Mouse (Mus musculus) liver, adult 2 months (tissue): ENCODE data around the gene Zfp367. TPM values are rescaled to one million over a fixed set of nuclear protein-coding genes. Genes with fewer than 3 reads are reported as not detected.

Experiments used
- DNase-seq: peaks from one replicate; pipeline ENCODE4 v3.0.0-alpha.2; 2011; ENCODE audit warnings: low read depth, low spot score; ENCODE audit errors: extremely low read depth
- H3K27ac ChIP-seq: fragments of 200-500 bp; replicated peaks from 2 replicates; pipeline ENCODE4 v1.5.1; 2012; ENCODE audit warnings: low read depth, mild to moderate bottlenecking, control low read depth, inconsistent platforms, low read length; ENCODE audit not compliant: insufficient read depth
- H3K27me3 ChIP-seq: fragments of 200-500 bp; 2 replicates; pipeline ENCODE4 v1.6.1; 2012; ENCODE audit warnings: mild to moderate bottlenecking, moderate library complexity, low read length, inconsistent platforms; ENCODE audit not compliant: control insufficient read depth, insufficient read depth
- H3K36me3 ChIP-seq: fragments of 200-500 bp; 2 replicates; pipeline ENCODE4 v1.6.1; 2012; ENCODE audit warnings: low read length, inconsistent platforms; ENCODE audit not compliant: control insufficient read depth, insufficient read depth
- H3K4me1 ChIP-seq: fragments of 200-500 bp; 2 replicates; pipeline ENCODE4 v1.6.1; 2011; ENCODE audit warnings: low read length; ENCODE audit not compliant: control insufficient read depth, insufficient read depth
- H3K4me3 ChIP-seq: fragments of 200-500 bp; 2 replicates; pipeline ENCODE4 v1.5.1; 2011; ENCODE audit warnings: low read depth, mild to moderate bottlenecking, control low read depth, low read length, moderate library complexity; ENCODE audit not compliant: insufficient read depth
- H3K79me2 ChIP-seq: fragments of 200-500 bp; 2 replicates; pipeline ENCODE4 v1.6.1; 2012; ENCODE audit warnings: inconsistent platforms, mild to moderate bottlenecking, low read length, moderate library complexity; ENCODE audit not compliant: control insufficient read depth, insufficient read depth
- H3K9ac ChIP-seq: fragments of 200-500 bp; 2 replicates; pipeline ENCODE4 v1.6.1; 2012; ENCODE audit warnings: low read depth, mild to moderate bottlenecking, control low read depth, inconsistent platforms, low read length
- CTCF ChIP-seq: fragments of 200-500 bp; IDR thresholded peaks from 2 replicates; pipeline ENCODE4 v1.5.1; 2011; ENCODE audit warnings: low read depth, low read length, control low read depth
- POLR2A ChIP-seq: fragments of 200-500 bp; IDR thresholded peaks from 2 replicates; pipeline ENCODE4 v1.6.1; 2011; ENCODE audit warnings: low read length, control low read depth; ENCODE audit not compliant: insufficient read depth; ENCODE audit errors: extremely low read depth
- WGBS: fragments of 180-500 bp; shearing (Covaris S2); methylation state at CpG from one replicate; pipeline ENCODE4 v1.1.7; 2018; 5-methylcytosine and 5-hydroxymethylcytosine counted together
- polyA plus RNA-seq: library from polyadenylated mRNA; depleted of rRNA; stranded (reverse); fragments of >200 nt; gene quantifications from 2 replicates; pipeline ENCODE4 v1.2.3, GENCODE M21; 2012
- total RNA-seq: library from RNA; depleted of rRNA; stranded (reverse); fragments of >200 nt; gene quantifications from 2 replicates; pipeline ENCODE4 v1.2.3, GENCODE M21; 2014

Gene Zfp367
- total and polyA plus RNA-seq, 2 experiments, result 4.0 to 21.8 TPM

DNA sequence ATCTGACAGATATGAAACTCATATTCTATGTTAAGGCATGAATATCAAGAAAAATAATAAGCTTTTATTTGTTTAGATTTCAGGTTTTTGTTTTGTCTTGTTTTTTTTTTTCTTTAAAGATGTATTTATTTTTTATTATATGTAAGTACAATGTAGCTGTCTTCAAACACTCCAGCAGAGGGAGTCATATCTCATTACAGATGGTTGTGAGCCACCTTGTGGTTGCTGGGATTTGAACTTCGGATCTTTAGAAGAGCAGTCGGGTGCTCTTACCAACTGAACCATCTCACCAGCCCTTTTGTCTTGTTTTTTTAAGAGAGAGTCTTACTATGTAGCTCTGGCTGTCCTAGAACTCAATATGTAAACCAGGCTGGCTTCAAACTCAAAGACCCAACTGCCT, 35.6 kb downstream of the Zfp367 start:
- DNase-seq, result peak; percentile 65
- Histone ChIP-seq H3K36me3 (peaks cover 36% of the 10 kb centered on the region), H3K27me3 (no peaks in the 10 kb centered on the region), H3K4me1 (peaks cover 1% of the 10 kb centered on the region; the same call in 1 of the 2 replicates), H3K27ac (no peak overlapping the region), H3K79me2 (no peaks in the 10 kb centered on the region; the same call in 1 of the 2 replicates), H3K9ac (no peak overlapping the region), H3K4me3 (no peak overlapping the region)
- 27% methylated on average over 2 of the region's 2 CpGs for WGBS
- peak; percentile 44 for TF ChIP-seq CTCF
- no peak for TF ChIP-seq POLR2A

DNA sequence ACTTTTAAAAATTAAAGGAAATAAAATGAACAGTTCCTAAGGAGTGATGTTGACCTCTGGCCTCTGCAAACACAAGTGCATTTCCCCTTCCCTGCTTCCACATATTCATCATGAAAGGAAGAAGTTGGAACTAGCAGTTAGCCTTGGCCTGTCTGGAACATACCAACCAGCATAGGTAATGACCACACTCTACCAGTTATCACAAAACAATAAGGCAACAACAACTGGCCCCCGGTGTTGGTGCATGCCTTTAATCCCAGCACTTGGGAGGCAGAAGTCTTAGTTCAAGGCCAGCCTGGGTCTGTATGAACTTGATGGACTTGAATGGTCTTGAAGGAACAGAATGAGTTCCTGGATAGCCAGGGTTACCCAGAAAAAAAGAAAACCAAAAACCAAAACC, 42.6 kb downstream of the Zfp367 start:
- Histone ChIP-seq H3K4me1 (peaks cover 18% of the 10 kb centered on the region), H3K27ac (no peak overlapping the region), H3K27me3 (no peaks in the 10 kb centered on the region), H3K79me2 (no peaks in the 10 kb centered on the region; the same call in 1 of the 2 replicates), H3K36me3 (peaks cover 15% of the 10 kb centered on the region), H3K9ac (no peak overlapping the region), H3K4me3 (no peak overlapping the region)
- no peak for DNase-seq
- WGBS, result 89% methylated on average over 1 of the region's 1 CpGs
- no peak for TF ChIP-seq POLR2A
- TF ChIP-seq CTCF, result no peak

DNA sequence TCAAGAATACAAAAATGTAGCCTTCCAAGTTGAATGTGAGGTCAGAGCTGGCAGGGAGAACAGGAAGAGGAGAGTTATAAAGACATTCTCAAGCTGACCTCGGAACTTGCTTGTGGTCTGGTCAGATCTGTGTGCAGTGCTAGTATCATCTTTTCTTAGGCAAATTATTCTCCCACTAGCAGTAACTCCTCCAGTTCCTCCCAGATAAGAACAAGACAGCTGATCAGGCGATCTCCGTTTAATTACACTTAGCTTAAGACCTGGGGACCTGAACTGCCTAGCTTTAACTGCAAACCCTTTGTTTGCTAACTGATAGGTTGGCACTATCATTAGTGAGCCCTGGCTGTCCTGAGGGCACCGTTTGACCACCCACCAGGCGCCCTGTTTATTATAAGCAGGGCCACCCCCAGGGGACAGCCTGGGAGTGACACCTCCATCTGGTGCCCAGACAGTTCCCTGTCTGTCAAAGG, 44.6 kb downstream of the Zfp367 start:
- TF ChIP-seq CTCF (no peak), POLR2A (no peak)
- Histone ChIP-seq H3K79me2 (no peaks in the 10 kb centered on the region; the same call in 1 of the 2 replicates), H3K27me3 (no peaks in the 10 kb centered on the region), H3K9ac (peak overlapping the region; percentile 29), H3K4me1 (peaks cover 31% of the 10 kb centered on the region), H3K36me3 (peaks cover 30% of the 10 kb centered on the region), H3K4me3 (no peak overlapping the region), H3K27ac (peak overlapping the region; percentile 74)
- DNase-seq, result peak; percentile 59
- 8% methylated on average over 5 of the region's 5 CpGs for WGBS

DNA sequence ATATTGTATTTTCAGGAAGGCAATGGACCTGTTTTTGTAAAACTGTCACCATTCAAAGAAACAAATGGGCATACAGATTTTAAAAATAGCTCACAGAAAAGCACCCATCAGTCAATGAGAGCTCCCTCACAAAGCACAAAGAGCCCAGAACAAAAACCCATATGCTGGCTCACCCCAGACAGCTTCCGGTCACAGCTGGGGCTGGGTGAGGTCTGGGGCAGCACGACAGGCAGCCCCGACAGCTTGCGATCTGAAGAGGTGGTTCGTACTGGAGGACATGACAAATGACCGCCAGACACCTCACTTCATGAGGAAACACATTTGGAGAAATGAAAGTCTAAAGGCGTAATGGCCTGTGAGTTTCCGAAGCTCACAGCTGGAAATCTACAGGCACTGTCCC, 45.5 kb downstream of the Zfp367 start:
- H3K4me3 ChIP-seq, result no peak overlapping the region
- H3K27ac ChIP-seq, result peak overlapping the region; percentile 91
- 44% methylated on average over 8 of the region's 8 CpGs for WGBS
- no peaks in the 10 kb centered on the region; the same call in 1 of the 2 replicates for H3K79me2 ChIP-seq
- peak overlapping the region; percentile 42 for H3K9ac ChIP-seq
- H3K4me1 ChIP-seq, result peaks cover 34% of the 10 kb centered on the region
- no peak for TF ChIP-seq CTCF
- no peak for TF ChIP-seq POLR2A
- no peaks in the 10 kb centered on the region for H3K27me3 ChIP-seq
- no peak for DNase-seq
- H3K36me3 ChIP-seq, result peaks cover 38% of the 10 kb centered on the region

DNA sequence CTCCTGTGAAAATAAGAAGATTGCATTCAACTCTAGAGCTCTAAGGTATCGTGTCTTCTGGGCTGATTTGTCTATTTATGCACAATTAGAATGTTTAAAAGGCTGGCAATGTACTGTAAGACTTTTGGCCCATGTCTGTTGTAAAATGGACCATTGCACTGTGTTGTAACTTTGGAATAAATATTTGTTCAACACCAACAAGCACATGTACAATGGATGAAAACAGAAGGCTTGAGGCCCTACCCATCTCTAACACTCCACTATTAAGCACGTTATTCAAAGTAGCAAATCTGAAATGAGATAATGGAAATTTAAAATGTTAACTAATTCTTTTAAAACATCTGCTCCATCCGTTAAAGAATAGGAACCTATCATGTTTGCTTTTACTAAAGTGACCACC, 45.9 kb downstream of the Zfp367 start:
- peak; percentile 98 for DNase-seq
- peak overlapping the region; percentile 97 for H3K27ac ChIP-seq
- 25% methylated on average over 3 of the region's 3 CpGs for WGBS
- no peaks in the 10 kb centered on the region for H3K27me3 ChIP-seq
- H3K4me1 ChIP-seq, result peaks cover 34% of the 10 kb centered on the region
- H3K4me3 ChIP-seq, result peak overlapping the region; percentile 53
- peaks cover 38% of the 10 kb centered on the region for H3K36me3 ChIP-seq
- H3K79me2 ChIP-seq, result no peaks in the 10 kb centered on the region; the same call in 1 of the 2 replicates
- no peak for TF ChIP-seq CTCF
- no peak for TF ChIP-seq POLR2A
- H3K9ac ChIP-seq, result peak overlapping the region; percentile 91

DNA sequence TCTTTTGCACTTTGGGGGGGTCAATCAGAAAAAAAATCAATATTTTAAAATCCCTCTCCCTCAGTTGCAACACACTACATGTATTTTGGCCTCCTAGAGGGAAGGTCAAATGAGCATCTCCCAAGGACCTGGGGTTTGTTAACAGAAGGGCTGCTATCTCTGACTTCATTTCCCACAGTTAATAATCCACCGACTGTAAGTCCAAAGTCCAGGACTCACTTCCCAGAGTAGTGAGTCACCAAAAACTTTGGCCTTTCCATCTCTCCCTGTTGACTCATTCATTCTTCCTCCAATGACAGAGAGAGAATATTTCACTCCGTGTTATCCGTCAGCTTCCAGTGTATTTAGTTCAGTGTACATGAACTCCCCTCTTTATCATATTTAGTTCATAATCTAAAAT, 47.3 kb downstream of the Zfp367 start:
- H3K4me3 ChIP-seq, result peak overlapping the region; percentile 63; the same call in 1 of the 2 replicates
- no peaks in the 10 kb centered on the region; the same call in 1 of the 2 replicates for H3K79me2 ChIP-seq
- peak overlapping the region; percentile 97; the same call in 1 of the 2 replicates for H3K27ac ChIP-seq
- TF ChIP-seq CTCF, result no peak
- no peak for TF ChIP-seq POLR2A
- 20% methylated on average over 3 of the region's 3 CpGs for whole genome bisulfite sequencing
- peak; percentile 99 for DNase-seq
- peaks cover 42% of the 10 kb centered on the region for H3K36me3 ChIP-seq
- no peaks in the 10 kb centered on the region for H3K27me3 ChIP-seq
- H3K9ac ChIP-seq, result no peak overlapping the region
- peaks cover 34% of the 10 kb centered on the region for H3K4me1 ChIP-seq
